Mouse (Mus musculus): ENCODE data around the gene Nusap1. TPM values are rescaled to one million over a fixed set of nuclear protein-coding genes. Genes with fewer than 3 reads are reported as not detected.
"Not testable (repeated sequence)": the region's sequence is repeated elsewhere in the genome, so short reads cannot be mapped to it uniquely, and the experiment has no call there.

Nusap1 gene
- polyA plus RNA-seq, 1 experiment from 2014 or later = 15.1 TPM

DNA sequence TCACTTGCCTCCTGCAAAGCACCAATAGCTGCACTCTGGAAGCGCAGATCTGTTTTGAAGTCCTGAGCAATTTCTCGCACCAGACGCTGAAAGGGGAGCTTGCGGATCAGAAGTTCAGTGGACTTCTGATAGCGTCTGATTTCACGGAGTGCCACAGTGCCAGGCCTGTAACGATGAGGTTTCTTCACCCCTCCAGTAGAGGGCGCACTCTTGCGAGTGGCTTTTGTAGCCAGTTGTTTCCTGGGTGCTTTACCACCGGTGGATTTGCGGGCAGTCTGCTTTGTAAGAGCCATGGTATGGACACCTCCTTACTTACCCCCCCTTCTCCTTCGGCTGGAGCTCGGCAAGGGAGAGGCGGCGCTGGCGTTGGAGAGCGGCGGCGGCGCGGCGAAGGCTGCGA, 47.6 kb downstream of the Nusap1 start:
- peaks cover 13% of the 10 kb centered on the region for H3K4me1 ChIP-seq (replicated peaks)
- not testable (repeated sequence) for H3K4me2 ChIP-seq; H3K4me3 ChIP-seq; H3K36me3 ChIP-seq; H3K27me3 ChIP-seq; H3K9me3 ChIP-seq; ATAC-seq (ENCODE audit: low FRiP score, low read depth); H3K9ac ChIP-seq; H3K27ac ChIP-seq (replicated peaks)
- WGBS = 74% methylated on average over 22 of the region's 23 CpGs

DNA sequence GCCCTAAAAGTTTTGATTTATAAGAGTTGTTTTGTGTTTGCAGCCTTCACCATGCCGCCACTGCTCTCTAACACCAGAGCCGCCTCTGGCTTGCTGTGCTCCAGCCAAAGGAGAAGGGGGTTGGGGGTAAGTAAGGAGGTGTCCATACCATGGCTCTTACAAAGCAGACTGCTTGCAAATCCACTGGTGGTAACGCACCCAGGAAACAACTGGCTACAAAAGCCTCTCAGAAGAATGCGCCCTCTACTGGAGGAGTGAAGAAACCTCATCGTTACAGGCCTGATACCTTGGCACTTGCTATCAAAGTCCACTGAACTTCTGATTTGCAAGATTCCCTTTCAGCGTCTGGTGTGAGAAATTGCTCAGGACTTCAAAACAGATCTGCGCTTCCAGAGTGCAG, 50.9 kb downstream of the Nusap1 start:
- H3K27me3 ChIP-seq = no peaks in the 10 kb centered on the region
- no peak overlapping the region for H3K27ac ChIP-seq (replicated peaks)
- 13% methylated on average over 7 of the region's 7 CpGs for WGBS
- H3K9me3 ChIP-seq = no peaks in the 10 kb centered on the region
- H3K36me3 ChIP-seq = no peaks in the 10 kb centered on the region
- H3K4me1 ChIP-seq (replicated peaks) = peaks cover 3% of the 10 kb centered on the region
- no peak overlapping the region for H3K4me3 ChIP-seq
- H3K9ac ChIP-seq = no peak overlapping the region
- H3K4me2 ChIP-seq = no peak overlapping the region
- ATAC-seq (ENCODE audit: low FRiP score, low read depth) = no peak

DNA sequence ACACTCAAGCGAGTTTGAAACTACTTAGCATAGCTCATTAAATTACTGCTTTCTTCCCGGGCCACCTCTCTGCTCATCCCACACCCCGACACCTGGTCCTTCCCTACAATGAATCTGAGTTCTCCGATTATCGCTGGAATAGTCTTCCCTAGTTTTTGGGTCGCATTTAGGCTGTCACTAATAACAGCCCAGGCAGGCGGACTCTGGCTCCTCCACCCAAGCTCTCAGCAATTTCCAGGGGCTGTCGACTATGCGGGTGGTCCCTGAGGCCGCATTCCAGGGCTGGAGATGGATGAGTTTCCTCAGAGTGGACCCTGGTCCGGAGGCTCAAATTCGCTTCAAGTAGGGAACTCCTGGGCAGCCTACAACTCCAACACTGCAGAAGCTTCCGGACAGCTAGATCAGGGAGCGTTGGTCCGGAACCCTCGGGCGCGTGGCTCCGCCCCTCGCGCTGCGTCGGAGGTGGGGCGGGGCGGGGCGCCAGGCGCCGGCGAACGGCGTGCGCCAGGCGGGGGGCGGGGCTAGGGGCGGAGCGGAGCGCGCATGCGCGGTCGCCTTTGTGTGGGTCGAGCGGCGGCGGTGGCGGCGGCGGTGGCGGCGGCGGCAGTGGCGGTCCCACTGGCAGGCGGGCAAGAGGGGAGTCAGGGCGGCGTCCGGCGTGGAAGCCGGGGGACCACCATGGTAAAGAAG, 56.6 kb downstream of the Nusap1 start, which contains the start of gene Rtf1:
TSS of gene Rtf1 (plus strand) at position 544 of the 690 bp plus-strand sequence.
- WGBS = under 1% methylated on average over 49 of the region's 58 CpGs
- Histone ChIP-seq H3K4me1 (replicated peaks) (peaks cover 35% of the 10 kb centered on the region), H3K4me3 (peak within 1 kb of the TSS; percentile 100), H3K27me3 (no peaks in the 10 kb centered on the region), H3K27ac (replicated peaks) (peak within 1 kb of the TSS; percentile 87), H3K9ac (peak within 1 kb of the TSS; percentile 99), H3K9me3 (no peaks in the 10 kb centered on the region), H3K36me3 (no peaks in the 10 kb centered on the region), H3K4me2 (peak within 1 kb of the TSS; percentile 96)
- ATAC-seq (ENCODE audit: low FRiP score, low read depth) = peak; percentile 97

DNA sequence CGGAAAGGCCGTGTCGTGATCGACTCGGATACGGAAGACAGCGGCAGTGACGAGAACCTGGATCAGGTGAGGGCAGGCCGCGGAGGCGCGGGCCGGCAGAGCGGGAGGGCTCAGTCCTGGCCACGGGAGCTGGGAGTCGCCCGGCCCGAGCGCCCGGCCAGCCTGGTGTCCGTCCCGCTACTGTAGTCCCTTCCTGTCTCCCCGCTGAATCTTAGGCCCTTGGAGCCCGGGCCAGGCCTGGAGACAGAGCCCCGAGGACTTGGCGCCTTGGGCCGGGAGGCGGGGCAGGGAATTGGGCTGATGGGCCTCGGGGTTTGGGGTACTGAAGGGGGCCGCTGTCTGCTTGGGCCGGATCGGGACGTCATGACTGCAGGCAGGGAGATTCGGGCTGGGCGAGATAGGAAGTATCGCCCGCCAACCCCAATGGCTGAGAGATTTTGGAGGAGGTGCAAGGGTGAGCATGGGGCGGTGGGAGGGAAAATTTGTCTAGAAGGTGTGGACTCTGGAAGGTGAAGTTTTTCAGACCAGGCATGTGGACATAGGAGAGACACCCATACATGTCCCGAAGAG, 57.2 kb downstream of the Nusap1 start:
- peak; percentile 88 for ATAC-seq (ENCODE audit: low FRiP score, low read depth)
- Histone ChIP-seq H3K9ac (peak overlapping the region; percentile 99), H3K4me1 (replicated peaks) (peaks cover 35% of the 10 kb centered on the region), H3K27me3 (no peaks in the 10 kb centered on the region), H3K4me2 (peak overlapping the region; percentile 96), H3K4me3 (peak overlapping the region; percentile 100), H3K36me3 (no peaks in the 10 kb centered on the region), H3K9me3 (no peaks in the 10 kb centered on the region), H3K27ac (replicated peaks) (peak overlapping the region; percentile 83)
- 0% methylated on average over 33 of the region's 39 CpGs for WGBS

DNA sequence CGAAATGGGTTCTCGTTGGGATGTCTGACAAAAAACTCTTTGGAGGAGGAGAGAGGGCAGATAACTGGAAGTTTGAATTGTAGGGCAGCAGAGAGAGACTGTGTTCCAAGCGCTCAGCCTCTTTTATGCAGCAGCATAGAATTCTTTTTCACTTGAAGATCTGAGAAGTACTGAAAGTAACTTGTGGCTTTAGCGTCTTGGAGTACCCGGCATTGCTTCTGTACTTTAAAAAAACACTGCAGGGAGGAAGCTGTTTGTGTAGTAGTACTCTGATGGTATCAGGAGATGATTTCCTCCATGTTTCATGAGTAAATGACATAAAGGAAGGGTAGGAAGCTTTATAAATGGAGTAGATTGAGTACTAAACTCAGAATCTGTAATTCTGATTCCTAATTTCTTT, 57.7 kb downstream of the Nusap1 start:
- ATAC-seq (ENCODE audit: low FRiP score, low read depth) = no peak
- 7% methylated on average over 5 of the region's 5 CpGs for WGBS
- H3K9me3 ChIP-seq = no peaks in the 10 kb centered on the region
- H3K4me2 ChIP-seq = peak overlapping the region; percentile 96
- H3K27ac ChIP-seq (replicated peaks) = peak overlapping the region; percentile 83; the same call in 1 of the 2 replicates
- peaks cover 35% of the 10 kb centered on the region for H3K4me1 ChIP-seq (replicated peaks)
- H3K36me3 ChIP-seq = no peaks in the 10 kb centered on the region
- peak overlapping the region; percentile 100 for H3K4me3 ChIP-seq
- H3K9ac ChIP-seq = peak overlapping the region; percentile 99
- no peaks in the 10 kb centered on the region for H3K27me3 ChIP-seq

DNA sequence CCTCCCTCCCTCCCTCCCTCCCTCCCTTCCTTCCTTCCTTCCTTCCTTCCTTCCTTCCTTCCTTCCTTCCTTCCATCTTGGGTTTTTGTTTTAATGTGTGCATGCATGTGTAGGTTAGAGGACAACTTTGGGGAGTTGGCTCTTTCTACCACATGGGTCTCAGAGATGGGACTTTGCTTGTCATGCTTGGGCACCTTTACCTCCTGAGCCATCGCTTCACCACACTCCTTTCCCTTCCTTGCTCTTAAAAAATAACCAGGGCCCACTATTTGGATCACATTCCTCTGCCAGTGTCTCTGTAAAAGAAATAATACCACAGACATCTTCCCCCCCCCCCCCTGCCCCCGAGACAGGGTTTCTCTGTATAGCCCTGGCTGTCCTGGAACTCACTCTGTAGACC, 65.6 kb downstream of the Nusap1 start:
- Histone ChIP-seq H3K9me3 (no peaks in the 10 kb centered on the region), H3K4me2 (no peak overlapping the region), H3K27ac (replicated peaks) (no peak overlapping the region), H3K36me3 (peaks cover 8% of the 10 kb centered on the region; the same call in 1 of the 2 replicates), H3K4me1 (replicated peaks) (0 out of 2 replicates have a peak, but pooled peaks cover 4% of the 10 kb centered on the region), H3K9ac (no peak overlapping the region), H3K4me3 (no peak overlapping the region), H3K27me3 (no peaks in the 10 kb centered on the region)
- WGBS = 98% methylated on average over 2 of the region's 2 CpGs
- no peak for ATAC-seq (ENCODE audit: low FRiP score, low read depth)

DNA sequence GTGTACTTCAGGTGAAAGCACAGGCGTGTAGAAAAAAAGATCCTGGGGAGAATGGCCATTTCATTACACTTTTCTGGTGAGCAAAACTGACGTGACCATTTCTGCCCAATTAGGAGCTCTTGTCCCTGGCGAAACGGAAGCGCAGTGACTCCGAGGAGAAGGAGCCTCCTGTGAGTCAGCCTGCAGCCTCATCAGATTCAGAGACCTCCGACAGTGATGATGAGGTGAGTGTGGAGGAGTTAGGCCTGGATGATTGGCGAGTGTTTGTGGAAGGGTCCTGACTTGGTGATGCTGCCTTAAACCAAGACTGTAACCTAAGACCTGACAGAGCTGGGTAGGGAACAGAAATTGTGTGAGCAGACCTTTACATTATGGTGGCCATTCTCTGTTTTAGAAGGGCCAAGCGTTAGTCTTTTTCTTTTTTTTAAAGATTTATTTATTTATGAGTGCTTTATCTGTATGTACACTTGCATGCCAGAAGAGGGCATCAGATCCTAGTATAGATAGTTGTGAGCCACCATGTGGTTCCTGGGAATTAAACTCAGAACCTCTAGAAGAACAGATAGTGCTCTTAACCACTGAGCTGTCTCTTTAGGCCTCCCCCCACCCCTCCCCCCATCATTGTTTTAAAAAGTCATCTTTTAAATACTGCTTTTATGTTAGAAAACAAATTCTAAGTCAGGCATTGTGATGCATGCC, 74.1 kb downstream of the Nusap1 start:
- Histone ChIP-seq H3K4me3 (no peak overlapping the region), H3K4me2 (no peak overlapping the region), H3K27ac (replicated peaks) (no peak overlapping the region), H3K27me3 (no peaks in the 10 kb centered on the region), H3K4me1 (replicated peaks) (no peaks in the 10 kb centered on the region), H3K9me3 (no peaks in the 10 kb centered on the region), H3K36me3 (peaks cover 11% of the 10 kb centered on the region), H3K9ac (no peak overlapping the region)
- 82% methylated on average over 9 of the region's 9 CpGs for WGBS
- no peak for ATAC-seq (ENCODE audit: low FRiP score, low read depth)

DNA sequence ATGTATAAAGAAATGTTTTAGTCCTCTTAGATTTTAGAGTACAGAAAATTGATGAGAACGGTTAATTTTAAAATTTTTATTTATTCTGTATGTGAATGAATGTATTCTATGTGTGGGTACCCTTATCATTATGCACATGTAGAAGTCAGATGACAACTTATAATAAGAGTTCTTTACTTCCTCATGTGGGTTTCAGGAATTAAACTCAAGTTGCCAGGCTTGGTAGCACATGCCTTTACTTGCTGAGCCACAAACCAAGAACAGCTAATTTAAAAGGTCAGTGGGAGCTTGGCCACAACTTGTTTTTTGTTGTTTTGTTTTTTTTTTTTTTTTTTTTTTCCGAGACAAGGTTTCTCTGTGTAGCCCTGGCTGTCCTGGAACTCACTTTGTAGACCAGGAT, 76.7 kb downstream of the Nusap1 start:
- WGBS = 98% methylated on average over 1 of the region's 2 CpGs
- no peak for ATAC-seq (ENCODE audit: low FRiP score, low read depth)

DNA sequence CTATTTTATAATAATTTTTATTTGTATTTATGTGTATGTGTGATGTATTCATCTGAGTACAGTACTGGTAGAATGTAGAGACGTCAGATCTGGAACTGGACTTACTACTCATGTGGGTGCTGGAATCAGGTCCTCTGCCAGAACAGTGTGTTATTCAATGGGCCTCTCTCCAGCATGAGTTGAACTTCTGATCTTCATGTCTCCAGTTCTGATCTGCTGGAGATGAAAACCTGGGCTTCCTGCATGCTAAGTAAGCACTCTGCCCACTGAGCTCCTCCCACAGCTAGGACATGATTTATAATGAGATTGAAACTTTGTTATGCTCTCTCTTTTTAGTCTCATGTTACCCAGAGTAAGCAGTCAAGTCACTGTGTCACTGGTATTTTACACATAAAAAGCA, 78.0 kb downstream of the Nusap1 start:
- H3K9ac ChIP-seq = no peak overlapping the region
- peaks cover 11% of the 10 kb centered on the region for H3K36me3 ChIP-seq
- no peak overlapping the region for H3K4me3 ChIP-seq
- H3K27me3 ChIP-seq = no peaks in the 10 kb centered on the region
- H3K27ac ChIP-seq (replicated peaks) = no peak overlapping the region
- no peaks in the 10 kb centered on the region for H3K9me3 ChIP-seq
- no peak for ATAC-seq (ENCODE audit: low FRiP score, low read depth)
- no peaks in the 10 kb centered on the region for H3K4me1 ChIP-seq (replicated peaks)
- no peak overlapping the region for H3K4me2 ChIP-seq
- WGBS = 91% methylated on average over 1 of the region's 1 CpGs

More for the DNA sequence above, 76.7 kb downstream of the Nusap1 start:
- H3K27me3 ChIP-seq = no peaks in the 10 kb centered on the region
- no peaks in the 10 kb centered on the region for H3K4me1 ChIP-seq (replicated peaks)
- H3K4me3 ChIP-seq = no peak overlapping the region
- peaks cover 9% of the 10 kb centered on the region for H3K36me3 ChIP-seq
- no peak overlapping the region for H3K9ac ChIP-seq
- H3K27ac ChIP-seq (replicated peaks) = no peak overlapping the region
- H3K4me2 ChIP-seq = no peak overlapping the region
- no peaks in the 10 kb centered on the region for H3K9me3 ChIP-seq

DNA sequence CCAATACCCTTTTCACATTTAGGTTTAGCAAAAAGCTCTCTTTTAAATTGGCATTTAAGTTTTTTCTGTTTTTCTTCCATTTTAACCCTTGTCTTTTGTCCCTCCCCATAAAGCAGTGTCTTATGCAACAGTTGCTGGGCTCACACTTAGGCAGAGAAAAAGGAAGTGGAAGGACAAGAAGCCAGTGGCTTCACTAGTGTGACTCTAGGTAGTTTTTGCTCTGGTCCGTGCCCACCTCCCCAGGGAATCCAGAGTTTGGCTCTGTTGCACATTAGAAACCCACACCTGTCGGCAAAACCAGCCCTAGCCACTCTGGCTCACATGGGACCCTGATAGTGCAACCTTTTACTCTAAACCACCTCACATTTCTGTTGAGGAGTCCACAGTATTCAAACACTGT, 80.4 kb downstream of the Nusap1 start:
- H3K9ac ChIP-seq = no peak overlapping the region
- H3K4me2 ChIP-seq = no peak overlapping the region
- peaks cover 17% of the 10 kb centered on the region for H3K36me3 ChIP-seq
- no peaks in the 10 kb centered on the region for H3K4me1 ChIP-seq (replicated peaks)
- no peak overlapping the region for H3K27ac ChIP-seq (replicated peaks)
- no peak overlapping the region for H3K4me3 ChIP-seq
- H3K27me3 ChIP-seq = no peaks in the 10 kb centered on the region
- ATAC-seq (ENCODE audit: low FRiP score, low read depth) = no peak
- 84% methylated on average over 2 of the region's 2 CpGs for WGBS
- no peaks in the 10 kb centered on the region for H3K9me3 ChIP-seq

DNA sequence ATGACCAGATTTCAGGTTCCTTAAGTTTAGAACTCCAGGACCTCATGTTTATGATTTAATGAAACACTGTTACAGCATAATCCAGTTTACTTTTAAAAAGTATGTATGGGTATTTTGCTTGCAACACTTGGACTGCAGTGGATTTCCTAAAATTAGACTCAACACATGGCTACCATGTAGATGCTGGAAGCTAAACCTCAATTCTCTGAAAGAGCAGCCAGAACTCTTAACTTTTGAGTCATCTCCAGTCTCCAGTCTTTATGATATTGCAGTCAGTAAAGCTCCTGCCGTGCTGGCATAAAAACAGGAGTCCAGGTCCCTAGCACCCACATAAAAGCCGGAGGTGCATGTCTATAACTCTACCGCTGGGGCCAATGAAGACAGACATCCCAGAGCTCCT, 81.9 kb downstream of the Nusap1 start:
- 0 out of 2 replicates have a peak, but pooled peaks cover 12% of the 10 kb centered on the region for H3K36me3 ChIP-seq
- no peak overlapping the region for H3K27ac ChIP-seq (replicated peaks)
- no peaks in the 10 kb centered on the region for H3K9me3 ChIP-seq
- H3K9ac ChIP-seq = no peak overlapping the region
- 92% methylated on average over 3 of the region's 3 CpGs for WGBS
- no peaks in the 10 kb centered on the region for H3K4me1 ChIP-seq (replicated peaks)
- H3K4me2 ChIP-seq = no peak overlapping the region
- H3K4me3 ChIP-seq = no peak overlapping the region
- ATAC-seq (ENCODE audit: low FRiP score, low read depth) = no peak
- H3K27me3 ChIP-seq = no peaks in the 10 kb centered on the region

Measured in hindbrain, embryonic 15.5 days (tissue).